In the genomic region with DNA sequence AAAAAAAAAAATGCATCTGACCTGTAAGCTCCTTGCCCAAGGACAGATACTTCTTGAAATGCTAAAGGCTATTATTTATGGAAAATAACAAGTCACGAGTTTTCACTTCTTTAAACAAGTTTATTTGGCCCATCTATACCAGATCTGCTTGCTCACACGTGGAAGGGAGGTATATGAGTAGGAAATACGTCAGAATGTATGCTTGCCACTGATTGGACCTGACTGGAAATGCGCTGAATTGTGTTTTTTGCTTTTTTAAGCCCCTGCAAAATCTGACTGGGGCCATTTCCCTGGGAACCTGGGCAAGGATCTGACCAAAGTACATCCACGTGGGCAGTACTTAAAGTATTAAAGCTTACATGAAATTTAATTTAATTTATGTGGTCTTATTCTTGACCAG, we compare ENCODE assay signal across 8 mouse cellular contexts. TPM values are rescaled to one million over a fixed set of nuclear protein-coding genes. Genes with fewer than 3 reads are reported as not detected.
A peak's percentile ranks its signal among the peaks of the same experiment; 100 is the strongest.
DNase-seq lines count a peak whose midpoint lies in the region; ATAC-seq and TF ChIP-seq lines count a peak whose summit lies in the region.

No protein-coding gene starts in this region.

- no peak for TF ChIP-seq CTCF in gastrocnemius, adult 2 months (IDR thresholded peaks at IDR 0.05)

- H3K36me3 ChIP-seq in neural tube, embryonic 11.5 days (ENCODE audit: control insufficient read depth, insufficient read depth, low read length), result no peaks in the 10 kb centered on the region
- 0 out of 2 replicates have a peak, but pooled peaks cover under 1% of the 10 kb centered on the region for H3K36me3 ChIP-seq in limb, embryonic 14.5 days (ENCODE audit: control insufficient read depth, insufficient read depth, low read length)
- H3K36me3 ChIP-seq in stomach, embryonic 16.5 days (ENCODE audit: control insufficient read depth, insufficient read depth, low read length), result no peaks in the 10 kb centered on the region

- ATAC-seq in neural tube, embryonic 11.5 days (ENCODE audit: insufficient read depth, low FRiP score, low TSS enrichment), result no peak
- ATAC-seq in limb, embryonic 14.5 days (ENCODE audit: low FRiP score, low read depth), result no peak
- no peak for ATAC-seq in stomach, embryonic 16.5 days (ENCODE audit: insufficient read depth, low FRiP score)

- peak overlapping the region; percentile 91; the same call in 1 of the 2 replicates for H3K4me3 ChIP-seq in gastrocnemius, adult 2 months
- no peak overlapping the region for H3K4me3 ChIP-seq in neural tube, embryonic 11.5 days (ENCODE audit: low read depth, low read length)
- H3K4me3 ChIP-seq in limb, embryonic 14.5 days (replicated peaks; ENCODE audit: low read length), result peak overlapping the region; percentile 70; the same call in 1 of the 2 replicates
- peak overlapping the region; percentile 86 for H3K4me3 ChIP-seq in stomach, embryonic 16.5 days (replicated peaks; ENCODE audit: low read length)

- H3K9ac ChIP-seq in neural tube, embryonic 11.5 days (ENCODE audit: low read length), result no peak overlapping the region
- no peak overlapping the region; the same call in 1 of the 2 replicates for H3K9ac ChIP-seq in limb, embryonic 14.5 days (ENCODE audit: low read depth, low read length, severe bottlenecking)
- H3K9ac ChIP-seq in stomach, embryonic 16.5 days (ENCODE audit: low read length), result peak overlapping the region; percentile 73; the same call in 1 of the 2 replicates

- 55% methylated on average over 5 of the region's 5 CpGs for WGBS in neural tube, embryonic 11.5 days
- 40% methylated on average over 5 of the region's 5 CpGs for WGBS in limb, embryonic 14.5 days
- WGBS in stomach, embryonic 16.5 days, result 55% methylated on average over 5 of the region's 5 CpGs

- DNase-seq in gastrocnemius, adult 2 months, result no peak
- no peak for DNase-seq in gastrocnemius, adult 8-10 months (ENCODE audit: low spot score in 2 of 2)
- no peak for DNase-seq in neural tube, embryonic 11.5 days (ENCODE audit: low spot score)
- DNase-seq in neural tube, embryonic 10.5 days (ENCODE audit: extremely low spot score, low spot score), result no peak
- DNase-seq in limb, embryonic 14.5 days (ENCODE audit: low spot score), result no peak
- no peak for DNase-seq in gastrocnemius, postnatal 36 days
- no peak for DNase-seq in urinary bladder, postnatal 14 days (ENCODE audit: low spot score)

- no peak for TF ChIP-seq POLR2A in limb, embryonic 14.5 days (IDR thresholded peaks at IDR 0.05; ENCODE audit: borderline replicate concordance, extremely low read depth, insufficient read depth, insufficient read length)

- no peaks in the 10 kb centered on the region for H3K9me3 ChIP-seq in neural tube, embryonic 11.5 days (ENCODE audit: control insufficient read depth, low read length)
- no peaks in the 10 kb centered on the region for H3K9me3 ChIP-seq in limb, embryonic 14.5 days (ENCODE audit: control insufficient read depth, low read length)
- H3K9me3 ChIP-seq in stomach, embryonic 16.5 days (replicated peaks; ENCODE audit: control insufficient read depth, low read length), result no peaks in the 10 kb centered on the region

- H3K27ac ChIP-seq in gastrocnemius, adult 2 months, result peak overlapping the region; percentile 93
- H3K27ac ChIP-seq in neural tube, embryonic 11.5 days (ENCODE audit: low read depth, low read length), result no peak overlapping the region
- peak overlapping the region; percentile 72; the same call in 1 of the 2 replicates for H3K27ac ChIP-seq in limb, embryonic 14.5 days (replicated peaks; ENCODE audit: low read depth, low read length)
- H3K27ac ChIP-seq in stomach, embryonic 16.5 days (ENCODE audit: low read length), result no peak overlapping the region; the same call in 1 of the 2 replicates

- intact Hi-C loops in gastrocnemius, adult 2 months (cut with DNase I), result no loop called here
- intact Hi-C loops in gastrocnemius, postnatal 36 days (cut with DNase I), result loop anchor here (5.0 kb wide), 1 partner anchor 33 kb away; the partner anchor contains the start of gene Rab40b

- peak overlapping the region; percentile 78; the same call in 1 of the 2 replicates for H3K4me2 ChIP-seq in neural tube, embryonic 11.5 days (ENCODE audit: low read depth)
- H3K4me2 ChIP-seq in limb, embryonic 14.5 days (replicated peaks; ENCODE audit: low read depth, low read length, severe bottlenecking), result peak overlapping the region; percentile 84; the same call in 1 of the 2 replicates
- peak overlapping the region; percentile 87 for H3K4me2 ChIP-seq in stomach, embryonic 16.5 days (ENCODE audit: low read depth, low read length)

- no peaks in the 10 kb centered on the region for H3K27me3 ChIP-seq in neural tube, embryonic 11.5 days (ENCODE audit: control insufficient read depth, insufficient read depth, low read length)
- no peaks in the 10 kb centered on the region for H3K27me3 ChIP-seq in limb, embryonic 14.5 days (ENCODE audit: control insufficient read depth, insufficient read depth, low read length)
- no peaks in the 10 kb centered on the region for H3K27me3 ChIP-seq in stomach, embryonic 16.5 days (ENCODE audit: control insufficient read depth, insufficient read depth, low read length)

- 0 out of 2 replicates have a peak, but pooled peaks cover 3% of the 10 kb centered on the region for H3K4me1 ChIP-seq in neural tube, embryonic 11.5 days (ENCODE audit: control insufficient read depth, insufficient read depth, low read length)
- peaks cover 14% of the 10 kb centered on the region; the same call in 1 of the 2 replicates for H3K4me1 ChIP-seq in limb, embryonic 14.5 days (ENCODE audit: control insufficient read depth, insufficient read depth, low read length)
- H3K4me1 ChIP-seq in stomach, embryonic 16.5 days (ENCODE audit: control insufficient read depth, insufficient read depth, low read length), result peaks cover 11% of the 10 kb centered on the region

RNA-seq across cellular contexts. Expression of gene Fn3krp, which starts 0.8 kb away (rescaled TPM):
- 1 to 10 TPM; 3.7 to 4.8 TPM for total RNA-seq in gastrocnemius, adult 2 months (2021)
- 1 to 10 TPM; 3.3 to 4.2 (median 4.0) TPM for total RNA-seq in gastrocnemius, adult 8-10 months (2022)
- 8.2 and 8.8 TPM in 2 replicates for polyA plus RNA-seq in neural tube, embryonic 11.5 days (2014; fragmentation: Nextera tagmentation; extraction: Ambion mirVana)
- polyA plus RNA-seq in limb, embryonic 14.5 days (2012; rRNA removed), result 11.2 and 11.6 TPM in 2 replicates
- 7.3 and 7.4 TPM in 2 replicates for polyA plus RNA-seq in limb, embryonic 14.5 days (2014; fragmentation: Nextera tagmentation; extraction: Ambion mirVana)
- polyA plus RNA-seq in stomach, embryonic 16.5 days (2015; fragmentation: Nextera tagmentation; extraction: Ambion mirVana), result 8.3 and 9.4 TPM in 2 replicates
- 1 to 10 TPM; 3.2 to 3.6 TPM for total RNA-seq in gastrocnemius, postnatal 36 days (2021)

RNA-seq across cellular contexts. Expression of gene Fn3k, which starts 14.3 kb away (rescaled TPM):
- total RNA-seq in gastrocnemius, adult 2 months (2021), result 10 to 100 TPM; 17.6 to 20.6 TPM
- total RNA-seq in gastrocnemius, adult 8-10 months (2022), result 10 to 100 TPM; 20.4 to 25.6 (median 25.1) TPM
- polyA plus RNA-seq in neural tube, embryonic 11.5 days (2014; fragmentation: Nextera tagmentation; extraction: Ambion mirVana), result 2.3 and 3.5 TPM in 2 replicates
- 1.2 and 1.3 TPM in 2 replicates for polyA plus RNA-seq in limb, embryonic 14.5 days (2012; rRNA removed)
- 0.61 and 0.81 TPM in 2 replicates for polyA plus RNA-seq in limb, embryonic 14.5 days (2014; fragmentation: Nextera tagmentation; extraction: Ambion mirVana)
- 1.6 and 2.9 TPM in 2 replicates for polyA plus RNA-seq in stomach, embryonic 16.5 days (2015; fragmentation: Nextera tagmentation; extraction: Ambion mirVana)
- 10 to 100 TPM; 14.4 to 17.6 TPM for total RNA-seq in gastrocnemius, postnatal 36 days (2021)

RNA-seq across cellular contexts. Expression of gene Tbcd, which starts 31.4 kb away (rescaled TPM):
- 10 to 100 TPM; 13.8 to 14.8 TPM for total RNA-seq in gastrocnemius, adult 2 months (2021)
- total RNA-seq in gastrocnemius, adult 8-10 months (2022), result 10 to 100 TPM; 11.7 to 16.0 (median 15.0) TPM
- 51.6 and 54.6 TPM in 2 replicates for polyA plus RNA-seq in neural tube, embryonic 11.5 days (2014; fragmentation: Nextera tagmentation; extraction: Ambion mirVana)
- 43.4 and 45.0 TPM in 2 replicates for polyA plus RNA-seq in limb, embryonic 14.5 days (2012; rRNA removed)
- polyA plus RNA-seq in limb, embryonic 14.5 days (2014; fragmentation: Nextera tagmentation; extraction: Ambion mirVana), result 38.7 and 42.0 TPM in 2 replicates
- 42.2 and 44.4 TPM in 2 replicates for polyA plus RNA-seq in stomach, embryonic 16.5 days (2015; fragmentation: Nextera tagmentation; extraction: Ambion mirVana)
- 10 to 100 TPM; 12.5 to 12.7 TPM for total RNA-seq in gastrocnemius, postnatal 36 days (2021)

RNA-seq across cellular contexts. Expression of gene Rab40b, which starts 32.3 kb away (rescaled TPM):
- total RNA-seq in gastrocnemius, adult 2 months (2021), result 10 to 100 TPM in 1 of 2 experiments, 1 to 10 TPM in 1; 9.9 to 11.8 TPM
- total RNA-seq in gastrocnemius, adult 8-10 months (2022), result 10 to 100 TPM; 13.2 to 23.0 (median 18.9) TPM
- polyA plus RNA-seq in neural tube, embryonic 11.5 days (2014; fragmentation: Nextera tagmentation; extraction: Ambion mirVana), result 4.2 and 4.7 TPM in 2 replicates
- 10.8 and 13.0 TPM in 2 replicates for polyA plus RNA-seq in limb, embryonic 14.5 days (2012; rRNA removed)
- polyA plus RNA-seq in limb, embryonic 14.5 days (2014; fragmentation: Nextera tagmentation; extraction: Ambion mirVana), result 16.8 and 19.0 TPM in 2 replicates
- 6.5 and 14.2 TPM in 2 replicates for polyA plus RNA-seq in stomach, embryonic 16.5 days (2015; fragmentation: Nextera tagmentation; extraction: Ambion mirVana)
- 10 to 100 TPM in 1 of 2 experiments, 1 to 10 TPM in 1; 6.0 to 16.3 TPM for total RNA-seq in gastrocnemius, postnatal 36 days (2021)

Comparison
In these comparisons a context has a peak if more than half of its experiments do, and no peak if none do; other contexts are left out.
1. H3K27ac ChIP-seq: peak in gastrocnemius, adult 2 months (single experiment) and limb, embryonic 14.5 days (single experiment); none in neural tube, embryonic 11.5 days (single experiment) and stomach, embryonic 16.5 days (single experiment).
2. Peak in every context shown above with its lines, with median percentiles within 50 percentile points of each other: H3K4me2 ChIP-seq.